11 mouse cellular contexts compared by ENCODE assay signal in the genomic region with DNA sequence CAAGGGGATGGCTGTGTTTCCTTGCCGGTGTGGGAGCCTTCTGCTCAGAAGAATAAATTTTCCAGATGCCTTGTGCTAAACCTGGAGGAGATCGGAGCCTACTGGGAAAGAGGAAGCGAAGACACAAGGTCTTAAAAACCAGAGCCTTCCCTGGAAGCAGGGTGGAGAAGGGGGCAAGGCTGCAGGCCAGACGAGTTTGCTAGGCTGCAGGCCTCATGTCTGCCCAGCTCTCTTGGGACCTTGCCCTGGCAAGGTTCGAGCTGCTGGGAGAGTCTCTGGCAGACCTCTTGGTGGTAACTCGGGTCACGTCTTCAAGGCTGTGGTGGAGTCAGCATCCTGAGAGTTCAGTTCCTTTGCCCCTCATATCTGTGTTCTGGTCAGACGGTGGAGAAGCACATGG. TPM values are rescaled to one million over a fixed set of nuclear protein-coding genes. Genes with fewer than 3 reads are reported as not detected.
DNase-seq lines count a peak whose midpoint lies in the region; ATAC-seq and TF ChIP-seq lines count a peak whose summit lies in the region.
"Had no signal": no experiment of that assay in that cellular context is flagged by ENCODE, and none has a peak within 500 bp of the region (broad histone marks: within the 10 kb centered on the region; RNA-seq: fewer than 3 reads in every experiment).

No protein-coding gene starts in this region.

- peak; percentile 27; the same call in 1 of the 2 replicates for ATAC-seq in frontal cortex, adult (ENCODE audit: low TSS enrichment)
- no peak for ATAC-seq in forebrain, embryonic 14.5 days
- no peak for ATAC-seq in midbrain, embryonic 15.5 days (replicated peaks)

- peaks cover 34% of the 10 kb centered on the region for H3K4me1 ChIP-seq in forebrain, embryonic 14.5 days (ENCODE audit: control insufficient read depth, insufficient read depth, low read length)
- H3K4me1 ChIP-seq in midbrain, embryonic 15.5 days = peaks cover 50% of the 10 kb centered on the region
- H3K4me1 ChIP-seq in thymus, adult 2 months (replicated peaks; ENCODE audit: control insufficient read depth, insufficient read depth, low read length) = no peaks in the 10 kb centered on the region; the same call in 1 of the 2 replicates

- DNase-seq in frontal cortex, postnatal 36 days (ENCODE audit: low spot score in 2 of 2) = no peak
- DNase-seq in left cerebral cortex, postnatal 4 days = peak; percentile 47
- no peak for DNase-seq in left cerebral cortex, postnatal 10 days (ENCODE audit: extremely low spot score in 1 of 2, low spot score in 2 of 2)
- DNase-seq in forebrain, embryonic 14.5 days (ENCODE audit: low spot score) = no peak
- DNase-seq in natural killer cell, adult 2 months (ENCODE audit: low spot score in 2 of 2) = no peak
- DNase-seq in thymus, adult 2 months = no peak
- DNase-seq: thymus, postnatal 14 days had no signal

- H3K36me3 ChIP-seq in forebrain, embryonic 14.5 days (ENCODE audit: control insufficient read depth, insufficient read depth, low read length) = no peaks in the 10 kb centered on the region
- no peaks in the 10 kb centered on the region for H3K36me3 ChIP-seq in midbrain, embryonic 15.5 days (replicated peaks)
- H3K36me3 ChIP-seq in thymus, adult 2 months (ENCODE audit: control insufficient read depth, insufficient read depth, low read length) = no peaks in the 10 kb centered on the region

- intact Hi-C loops in left cerebral cortex, postnatal 4 days (cut with DNase I) = no loop called here
- intact Hi-C loops in left cerebral cortex, postnatal 10 days (cut with DNase I) = no loop called here

- TF ChIP-seq POLR2A in thymus, adult 2 months (IDR thresholded peaks at IDR 0.05; ENCODE audit: control insufficient read depth, extremely low read depth, insufficient read depth, low read length, poor library complexity) = no peak

- 73% methylated on average over 8 of the region's 8 CpGs for WGBS in forebrain, embryonic 14.5 days
- 62% methylated on average over 8 of the region's 8 CpGs for WGBS in midbrain, embryonic 15.5 days
- WGBS in thymus, adult 2 months = 66% methylated on average over 8 of the region's 8 CpGs

- H3K9ac ChIP-seq in forebrain, embryonic 14.5 days (ENCODE audit: low read length) = peak overlapping the region; percentile 41; the same call in 1 of the 2 replicates
- H3K9ac ChIP-seq in midbrain, embryonic 15.5 days = no peak overlapping the region

- H3K27ac ChIP-seq in forebrain, embryonic 14.5 days (ENCODE audit: low read depth, low read length) = peak overlapping the region; percentile 27; the same call in 1 of the 2 replicates
- peak overlapping the region; percentile 2; the same call in 1 of the 2 replicates for H3K27ac ChIP-seq in midbrain, embryonic 15.5 days
- no peak overlapping the region for H3K27ac ChIP-seq in thymus, adult 2 months (ENCODE audit: control insufficient read depth, insufficient read depth, low read length)

- H3K4me3 ChIP-seq in forebrain, embryonic 14.5 days (ENCODE audit: low read depth, low read length) = no peak overlapping the region
- no peak overlapping the region for H3K4me3 ChIP-seq in midbrain, embryonic 15.5 days
- no peak overlapping the region for H3K4me3 ChIP-seq in thymus, adult 2 months (ENCODE audit: control insufficient read depth, insufficient read depth, low read length)

- no peaks in the 10 kb centered on the region for H3K9me3 ChIP-seq in forebrain, embryonic 14.5 days (replicated peaks; ENCODE audit: control insufficient read depth, low read length)
- no peaks in the 10 kb centered on the region for H3K9me3 ChIP-seq in midbrain, embryonic 15.5 days

- H3K27me3 ChIP-seq in forebrain, embryonic 14.5 days (replicated peaks; ENCODE audit: control insufficient read depth, insufficient read depth, low read length) = peaks cover 8% of the 10 kb centered on the region; the same call in 1 of the 2 replicates
- H3K27me3 ChIP-seq in midbrain, embryonic 15.5 days (replicated peaks) = no peaks in the 10 kb centered on the region; the same call in 1 of the 2 replicates
- H3K27me3 ChIP-seq in thymus, adult 2 months (ENCODE audit: control insufficient read depth, insufficient read depth, low read length) = peaks cover 3% of the 10 kb centered on the region

- no peak for TF ChIP-seq CTCF in thymus, adult 2 months (IDR thresholded peaks at IDR 0.05; ENCODE audit: borderline replicate concordance, control insufficient read depth, extremely low read depth, insufficient read depth, low read length, poor library complexity)

- H3K4me2 ChIP-seq in forebrain, embryonic 14.5 days (ENCODE audit: low read length) = no peak overlapping the region
- H3K4me2 ChIP-seq in midbrain, embryonic 15.5 days = no peak overlapping the region
- H3K4me2 ChIP-seq: liver, embryonic 11.5 days had no signal

RNA-seq across cellular contexts. Expression of a gene that starts 6.6 kb away (rescaled TPM):
- total RNA-seq in left cerebral cortex, postnatal 4 days (2021) = 10 to 100 TPM; 57.4 to 59.3 TPM
- total RNA-seq in left cerebral cortex, postnatal 10 days (2021) = 10 to 100 TPM; 41.7 to 45.3 TPM
- polyA plus RNA-seq in forebrain, embryonic 14.5 days (2014; fragmentation: Nextera tagmentation; extraction: Ambion mirVana) = 22.6 and 33.6 TPM in 2 replicates
- 21.2 and 23.4 TPM in 2 replicates for polyA plus RNA-seq in midbrain, embryonic 15.5 days (2015; fragmentation: Nextera tagmentation; extraction: Ambion mirVana)
- 202 and 226 TPM in 2 replicates for polyA plus RNA-seq in thymus, adult 2 months (2012; rRNA removed)

RNA-seq across cellular contexts. Expression of a gene that starts 57.6 kb away (rescaled TPM):
- not detected for total RNA-seq in left cerebral cortex, postnatal 4 days (2021)
- under 1 TPM; 0.39 to 0.61 TPM for total RNA-seq in left cerebral cortex, postnatal 10 days (2021)
- polyA plus RNA-seq in forebrain, embryonic 14.5 days (2014; fragmentation: Nextera tagmentation; extraction: Ambion mirVana) = 2.3 and 2.4 TPM in 2 replicates
- polyA plus RNA-seq in midbrain, embryonic 15.5 days (2015; fragmentation: Nextera tagmentation; extraction: Ambion mirVana) = 2.1 and 2.2 TPM in 2 replicates
- polyA plus RNA-seq in thymus, adult 2 months (2012; rRNA removed) = 0.39 TPM in 1 of 2 replicates, not detected in the other
- total RNA-seq: megakaryocyte-erythroid progenitor cell, adult 5-6 weeks had no signal
